Mouse (Mus musculus) duodenum, adult 2 months (tissue): Measurements from ENCODE around the gene Naa16. TPM values are rescaled to one million over a fixed set of nuclear protein-coding genes. Genes with fewer than 3 reads are reported as not detected.

Experiments
- polyA plus RNA-seq: library from polyadenylated mRNA; depleted of rRNA; stranded (reverse); fragments of >200 nt; gene quantifications from 2 replicates; pipeline ENCODE4 v1.2.3, GENCODE M21; 2012; ENCODE audit warnings: low replicate concordance; rRNA removed

Naa16 gene
- polyA plus RNA-seq: 0.21 and 1.1 TPM in 2 replicates

GRCm38 (mm10) chr14:79390265-79390926, at the start of gene Naa16:
Gene Naa16 (minus strand): TSS chr14:79390778.

GRCm38 (mm10) chr14:79425979-79426729, 35.6 kb upstream of the Naa16 start, which contains the start of gene Kbtbd7:
Gene Kbtbd7 (plus strand): TSS chr14:79426511.

GRCm38 (mm10) chr14:79397321-79398122, 6.9 kb upstream of the Naa16 start, which contains the start of gene Mtrf1:
Gene Mtrf1 (plus strand): TSS chr14:79397772.

GRCm38 (mm10) chr14:79301466-79301875, 89.1 kb downstream of the Naa16 start, which contains the start of gene Rgcc:
Gene Rgcc (minus strand): TSS chr14:79301645.

Other genes with a start within 250 kb of the Naa16 start
- gene Zfp957, start 143.4 kb downstream of the Naa16 start, polyA plus RNA-seq: not detected in 2 replicates
- gene Rgcc, start 89.1 kb downstream of the Naa16 start, polyA plus RNA-seq: 38.3 and 115 TPM in 2 replicates
- gene Mtrf1, start 7.0 kb upstream of the Naa16 start, polyA plus RNA-seq: 0.30 and 0.33 TPM in 2 replicates
- gene Kbtbd7, start 35.7 kb upstream of the Naa16 start, polyA plus RNA-seq: 0.96 and 2.4 TPM in 2 replicates
- 0.49 and 0.77 TPM in 2 replicates for gene Kbtbd6, start 61.1 kb upstream of the Naa16 start, polyA plus RNA-seq
- gene Elf1, start 90.4 kb upstream of the Naa16 start, polyA plus RNA-seq: 6.8 and 8.1 TPM in 2 replicates
- gene Wbp4, start 90.7 kb upstream of the Naa16 start, polyA plus RNA-seq: 1.6 TPM in 2 replicates
- 1.2 and 2.4 TPM in 2 replicates for gene Sugt1, start 196.9 kb upstream of the Naa16 start, polyA plus RNA-seq